Mouse (Mus musculus): Measurements from ENCODE around the gene Adam19. TPM values are rescaled to one million over a fixed set of nuclear protein-coding genes. Genes with fewer than 3 reads are reported as not detected.

Gene Adam19
- polyA plus RNA-seq, 1 experiment, result 11.4 TPM

DNA sequence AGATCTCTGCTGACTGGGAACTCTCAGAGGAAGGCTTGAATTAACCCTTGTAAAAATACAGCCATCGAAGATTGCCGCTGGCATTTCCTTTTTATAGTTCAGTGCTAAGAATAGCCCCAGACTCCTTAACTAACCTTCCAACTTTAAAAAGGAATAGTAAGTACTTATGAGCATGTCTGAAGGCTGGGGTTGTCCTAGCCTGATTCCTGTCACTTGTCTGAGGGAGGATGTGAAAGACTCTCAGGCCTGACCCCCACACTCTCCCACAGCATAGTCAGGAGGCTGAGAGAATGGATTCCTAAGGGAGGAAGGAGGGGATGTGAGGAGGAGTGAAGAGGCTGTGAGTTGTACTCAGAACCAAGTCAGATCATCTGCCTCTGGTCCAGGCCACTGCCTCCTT is 26.3 kb upstream of the Adam19 start:
- Histone ChIP-seq H3K27me3 (ENCODE audit: control insufficient read depth, insufficient read depth, low read length) (no peaks in the 10 kb centered on the region), H3K27ac (ENCODE audit: insufficient read depth, low read length) (no peak overlapping the region), H3K4me3 (replicated peaks; ENCODE audit: insufficient read depth, low read depth, low read length) (no peak overlapping the region), H3K4me1 (ENCODE audit: control insufficient read depth, insufficient read depth, low read length) (no peaks in the 10 kb centered on the region)
- TF ChIP-seq CTCF (IDR thresholded peaks at IDR 0.05; ENCODE audit: borderline replicate concordance, insufficient read depth, low read depth, low read length), result no peak
- TF ChIP-seq POLR2A (IDR thresholded peaks at IDR 0.05; ENCODE audit: borderline replicate concordance, insufficient read depth, low read length), result no peak
- DNase-seq, result no peak
- WGBS, result 83% methylated on average over 2 of the region's 2 CpGs

DNA sequence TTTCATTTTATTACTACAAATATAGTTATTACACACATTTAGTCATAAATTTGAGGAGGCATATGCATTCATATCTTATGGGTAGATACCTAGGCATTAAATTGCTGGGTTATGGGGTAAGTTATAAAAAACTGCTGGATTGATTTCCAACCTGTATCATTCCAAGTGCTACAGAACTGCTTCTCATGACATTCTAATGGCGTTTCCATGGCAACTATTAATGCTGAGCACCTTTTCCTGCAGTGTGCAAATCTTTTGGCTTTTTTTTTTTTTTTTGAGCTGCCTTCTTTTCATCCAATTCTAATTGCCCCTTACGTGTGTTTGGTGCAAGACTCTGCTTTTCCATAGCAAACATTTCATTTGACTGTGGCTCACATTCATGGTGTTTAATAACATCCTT is 25.8 kb upstream of the Adam19 start:
- H3K27me3 ChIP-seq (ENCODE audit: control insufficient read depth, insufficient read depth, low read length), result no peaks in the 10 kb centered on the region
- TF ChIP-seq CTCF (IDR thresholded peaks at IDR 0.05; ENCODE audit: borderline replicate concordance, insufficient read depth, low read depth, low read length) (no peak), POLR2A (IDR thresholded peaks at IDR 0.05; ENCODE audit: borderline replicate concordance, insufficient read depth, low read length) (no peak)

DNA sequence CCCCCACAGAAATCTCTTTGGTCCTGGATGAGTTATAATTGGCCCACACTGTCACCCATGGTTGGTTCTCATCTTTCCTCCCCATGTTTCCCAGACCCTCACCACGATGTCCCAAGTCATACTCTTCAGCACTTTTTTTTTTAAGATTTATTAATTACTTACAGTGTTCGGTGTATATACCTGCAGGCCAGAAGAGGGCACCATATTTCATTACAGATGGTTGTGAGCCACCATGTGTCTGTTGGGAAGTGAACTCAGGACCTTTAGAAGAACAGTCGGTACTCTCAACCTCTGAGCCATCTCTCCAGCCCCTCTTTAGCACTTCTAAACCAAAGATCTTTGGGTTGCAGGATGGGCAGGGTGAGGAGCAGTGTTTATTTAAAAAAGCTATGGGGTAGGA is 24.3 kb upstream of the Adam19 start:
- no peak overlapping the region for H3K27ac ChIP-seq (ENCODE audit: insufficient read depth, low read length)
- 55% methylated on average over 3 of the region's 3 CpGs for WGBS
- no peaks in the 10 kb centered on the region for H3K4me1 ChIP-seq (ENCODE audit: control insufficient read depth, insufficient read depth, low read length)
- DNase-seq, result no peak
- H3K27me3 ChIP-seq (ENCODE audit: control insufficient read depth, insufficient read depth, low read length), result no peaks in the 10 kb centered on the region
- TF ChIP-seq CTCF (IDR thresholded peaks at IDR 0.05; ENCODE audit: borderline replicate concordance, insufficient read depth, low read depth, low read length), result no peak
- TF ChIP-seq POLR2A (IDR thresholded peaks at IDR 0.05; ENCODE audit: borderline replicate concordance, insufficient read depth, low read length), result no peak
- no peak overlapping the region for H3K4me3 ChIP-seq (replicated peaks; ENCODE audit: insufficient read depth, low read depth, low read length)

More for the DNA sequence above, 25.8 kb upstream of the Adam19 start:
- H3K4me1 ChIP-seq (ENCODE audit: control insufficient read depth, insufficient read depth, low read length), result no peaks in the 10 kb centered on the region
- WGBS, result 68% methylated on average over 2 of the region's 2 CpGs
- H3K4me3 ChIP-seq (replicated peaks; ENCODE audit: insufficient read depth, low read depth, low read length), result no peak overlapping the region
- no peak for DNase-seq
- no peak overlapping the region for H3K27ac ChIP-seq (ENCODE audit: insufficient read depth, low read length)

DNA sequence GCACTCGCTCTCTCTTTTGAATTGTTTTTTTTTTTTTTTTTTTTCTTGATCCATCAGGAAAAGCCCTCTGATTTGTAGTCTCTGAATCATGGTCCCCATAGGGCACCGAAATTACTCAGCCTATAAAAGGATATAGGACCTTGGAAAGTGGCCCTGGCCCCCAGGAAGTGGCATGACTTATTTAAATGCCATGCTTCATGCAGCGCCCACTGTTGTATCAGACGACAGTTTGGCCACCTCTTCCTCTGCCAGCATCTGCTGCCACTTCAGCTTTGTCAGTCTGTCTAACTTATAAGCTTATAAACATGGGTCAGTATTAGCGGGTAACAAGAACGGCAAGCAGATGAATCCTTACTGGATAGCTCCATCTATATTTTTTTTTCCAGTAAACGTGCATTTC is 22.8 kb upstream of the Adam19 start:
- Histone ChIP-seq H3K27me3 (ENCODE audit: control insufficient read depth, insufficient read depth, low read length) (no peaks in the 10 kb centered on the region), H3K27ac (ENCODE audit: insufficient read depth, low read length) (no peak overlapping the region), H3K4me1 (ENCODE audit: control insufficient read depth, insufficient read depth, low read length) (no peaks in the 10 kb centered on the region), H3K4me3 (replicated peaks; ENCODE audit: insufficient read depth, low read depth, low read length) (no peak overlapping the region)
- WGBS, result 74% methylated on average over 7 of the region's 7 CpGs
- DNase-seq, result no peak
- TF ChIP-seq CTCF (IDR thresholded peaks at IDR 0.05; ENCODE audit: borderline replicate concordance, insufficient read depth, low read depth, low read length) (no peak), POLR2A (IDR thresholded peaks at IDR 0.05; ENCODE audit: borderline replicate concordance, insufficient read depth, low read length) (no peak)

DNA sequence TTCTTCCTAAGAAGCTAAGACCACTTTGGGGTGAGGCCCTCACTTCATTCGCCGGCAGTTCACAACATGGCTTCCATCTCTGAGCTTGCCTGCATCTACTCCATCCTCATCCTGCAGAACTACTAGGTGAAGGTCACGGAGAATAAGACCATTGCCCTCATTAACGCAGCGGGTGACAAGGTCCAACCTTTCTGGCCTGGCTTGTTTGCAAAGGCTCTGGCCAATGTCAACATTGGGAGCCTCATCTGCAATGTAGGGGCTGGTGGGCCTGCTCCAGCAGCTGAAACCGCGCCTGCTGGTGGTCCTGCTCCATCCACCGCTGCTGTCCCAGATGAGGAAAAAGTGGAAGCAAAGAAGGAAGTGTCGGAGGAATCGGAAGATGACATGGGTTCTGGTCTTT is 19.4 kb upstream of the Adam19 start:
- 96% methylated on average over 10 of the region's 10 CpGs for WGBS
- no peak for DNase-seq
- TF ChIP-seq CTCF (IDR thresholded peaks at IDR 0.05; ENCODE audit: borderline replicate concordance, insufficient read depth, low read depth, low read length) (no peak), POLR2A (IDR thresholded peaks at IDR 0.05; ENCODE audit: borderline replicate concordance, insufficient read depth, low read length) (no peak)
- H3K27me3 ChIP-seq (ENCODE audit: control insufficient read depth, insufficient read depth, low read length), result no peaks in the 10 kb centered on the region
- H3K4me1 ChIP-seq (ENCODE audit: control insufficient read depth, insufficient read depth, low read length), result no peaks in the 10 kb centered on the region
- no peak overlapping the region for H3K27ac ChIP-seq (ENCODE audit: insufficient read depth, low read length)
- H3K4me3 ChIP-seq (replicated peaks; ENCODE audit: insufficient read depth, low read depth, low read length), result no peak overlapping the region

DNA sequence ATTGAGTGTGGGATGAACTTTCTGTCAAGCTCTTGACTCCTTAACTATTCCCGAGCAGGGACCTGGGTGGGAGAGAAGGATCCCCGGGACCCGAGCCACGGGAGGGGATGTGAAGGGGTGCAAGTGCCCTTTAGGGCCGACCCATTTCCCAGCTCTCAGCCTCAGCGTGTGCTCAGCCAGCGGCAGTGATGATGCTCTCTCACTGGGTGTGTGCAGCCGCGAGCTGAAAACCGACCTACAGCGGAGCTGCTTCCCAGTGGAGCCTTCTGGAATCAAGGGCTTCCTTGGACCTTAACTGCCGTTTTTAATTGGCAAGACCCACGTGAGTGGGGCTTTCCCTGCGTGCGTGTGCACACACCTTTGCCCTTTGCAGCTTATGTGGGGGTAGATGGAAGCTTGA is 16.9 kb upstream of the Adam19 start:
- 81% methylated on average over 15 of the region's 15 CpGs for WGBS
- Histone ChIP-seq H3K4me3 (replicated peaks; ENCODE audit: insufficient read depth, low read depth, low read length) (no peak overlapping the region), H3K27me3 (ENCODE audit: control insufficient read depth, insufficient read depth, low read length) (no peaks in the 10 kb centered on the region), H3K4me1 (ENCODE audit: control insufficient read depth, insufficient read depth, low read length) (no peaks in the 10 kb centered on the region), H3K27ac (ENCODE audit: insufficient read depth, low read length) (no peak overlapping the region)
- TF ChIP-seq CTCF (IDR thresholded peaks at IDR 0.05; ENCODE audit: borderline replicate concordance, insufficient read depth, low read depth, low read length) (no peak), POLR2A (IDR thresholded peaks at IDR 0.05; ENCODE audit: borderline replicate concordance, insufficient read depth, low read length) (no peak)
- DNase-seq, result no peak

DNA sequence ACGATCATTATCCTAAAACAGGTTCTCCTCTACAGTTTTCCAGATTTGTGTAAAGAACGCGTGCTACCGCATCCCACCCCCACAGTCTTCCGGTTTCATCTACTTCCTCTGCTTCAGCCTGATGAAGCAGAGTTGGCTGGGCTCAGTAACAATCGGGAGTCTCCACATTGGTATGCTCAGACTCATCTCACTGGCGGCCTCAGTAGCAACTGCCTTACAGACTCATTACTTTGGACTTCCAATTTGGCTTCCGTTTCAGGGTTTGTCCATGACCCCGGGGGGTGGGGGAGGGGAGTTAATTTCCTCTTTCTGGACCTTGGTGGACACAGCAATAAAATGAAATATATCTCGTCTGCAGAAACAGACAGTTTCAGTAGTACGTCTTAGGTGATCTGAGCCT is 16.5 kb upstream of the Adam19 start:
- Histone ChIP-seq H3K27ac (ENCODE audit: insufficient read depth, low read length) (no peak overlapping the region), H3K4me1 (ENCODE audit: control insufficient read depth, insufficient read depth, low read length) (no peaks in the 10 kb centered on the region), H3K27me3 (ENCODE audit: control insufficient read depth, insufficient read depth, low read length) (no peaks in the 10 kb centered on the region), H3K4me3 (replicated peaks; ENCODE audit: insufficient read depth, low read depth, low read length) (no peak overlapping the region)
- DNase-seq, result peak in 1 of 2 experiments; percentile 10
- WGBS, result 71% methylated on average over 11 of the region's 11 CpGs
- no peak for TF ChIP-seq POLR2A (IDR thresholded peaks at IDR 0.05; ENCODE audit: borderline replicate concordance, insufficient read depth, low read length)
- no peak for TF ChIP-seq CTCF (IDR thresholded peaks at IDR 0.05; ENCODE audit: borderline replicate concordance, insufficient read depth, low read depth, low read length)

DNA sequence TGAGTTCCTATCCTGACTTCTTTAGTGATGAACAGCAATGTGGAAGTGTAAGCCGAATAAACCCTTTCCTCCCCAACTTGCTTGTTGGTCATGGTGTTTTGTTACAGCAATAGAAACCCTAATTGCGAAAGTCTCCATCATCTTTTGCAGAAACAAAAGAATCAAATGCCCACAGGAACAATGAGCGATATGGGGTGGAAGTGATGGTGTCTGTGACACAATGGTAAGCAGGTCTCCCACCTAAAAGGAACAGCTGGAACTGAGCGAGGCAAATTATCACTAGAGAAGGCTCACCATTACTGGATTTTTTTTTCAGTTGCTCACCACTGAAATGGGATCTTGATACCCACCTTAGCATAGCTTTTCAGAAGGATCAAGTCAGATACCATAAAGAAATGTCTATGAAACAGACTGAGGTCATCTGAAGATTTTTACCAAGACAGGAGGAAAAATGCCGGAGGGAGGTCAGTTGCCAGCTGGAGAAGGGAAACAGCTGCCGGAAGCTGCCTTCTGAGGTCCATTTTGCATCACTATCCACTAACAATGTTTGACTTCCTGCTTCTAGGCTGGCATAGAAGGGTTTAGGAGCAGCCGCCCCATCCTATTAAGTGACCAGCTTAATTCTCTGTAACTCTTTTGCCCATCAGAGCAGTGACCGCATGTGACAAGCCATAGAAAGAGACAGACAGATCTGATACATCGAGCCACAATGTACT is 14.8 kb upstream of the Adam19 start:
- H3K27ac ChIP-seq (ENCODE audit: insufficient read depth, low read length), result no peak overlapping the region
- H3K27me3 ChIP-seq (ENCODE audit: control insufficient read depth, insufficient read depth, low read length), result no peaks in the 10 kb centered on the region
- H3K4me1 ChIP-seq (ENCODE audit: control insufficient read depth, insufficient read depth, low read length), result no peaks in the 10 kb centered on the region
- no peak for TF ChIP-seq CTCF (IDR thresholded peaks at IDR 0.05; ENCODE audit: borderline replicate concordance, insufficient read depth, low read depth, low read length)
- TF ChIP-seq POLR2A (IDR thresholded peaks at IDR 0.05; ENCODE audit: borderline replicate concordance, insufficient read depth, low read length), result no peak
- DNase-seq, result no peak
- no peak overlapping the region for H3K4me3 ChIP-seq (replicated peaks; ENCODE audit: insufficient read depth, low read depth, low read length)
- WGBS, result 92% methylated on average over 9 of the region's 9 CpGs
